Mouse (Mus musculus) CH12.LX (cell line): ENCODE results near the gene Arhgef26.

ENCODE experiments used
- CHD2 ChIP-seq: IDR thresholded peaks from 2 replicates; pipeline ENCODE4 v1.6.1; 2011; ENCODE audit warnings: low read length, improper control_type of control experiment
- CTCF ChIP-seq, 2 experiments: IDR thresholded peaks in 1 of 2; conservative IDR thresholded peaks in 1 of 2; 2 replicates each; pipeline ENCODE4 v1.5.1; 2011 to 2012; ENCODE audit warnings: low read depth in 2 of 2, low read length in 2 of 2, improper control_type of control experiment in 1 of 2, inconsistent platforms in 1 of 2, mild to moderate bottlenecking in 1 of 2, moderate library complexity in 1 of 2
- EP300 ChIP-seq: IDR thresholded peaks from 2 replicates; pipeline ENCODE4 v1.6.1; 2011; ENCODE audit warnings: low read length, improper control_type of control experiment
- MAZ ChIP-seq: IDR thresholded peaks from 2 replicates; pipeline ENCODE4 v1.6.1; 2012; ENCODE audit warnings: low read depth, mild to moderate bottlenecking, inconsistent platforms, low read length, improper control_type of control experiment, moderate library complexity
- MXI1 ChIP-seq: IDR thresholded peaks from 2 replicates; pipeline ENCODE4 v1.6.1; 2011; ENCODE audit warnings: mild to moderate bottlenecking, low read depth, low read length, improper control_type of control experiment
- NRF1 ChIP-seq: IDR thresholded peaks from 2 replicates; pipeline ENCODE4 v1.6.1; 2014; ENCODE audit warnings: low read depth, mild to moderate bottlenecking, inconsistent platforms, low read length, improper control_type of control experiment, moderate library complexity
- POLR2A ChIP-seq: IDR thresholded peaks from 2 replicates; pipeline ENCODE4 v1.6.1; 2011; ENCODE audit warnings: low read depth, mild to moderate bottlenecking, improper control_type of control experiment, low read length

GRCm38 (mm10) chr3:62399826-62400746 is 61.9 kb downstream of the Arhgef26 start:
- TF ChIP-seq EP300 (no peak), POLR2A (no peak), CHD2 (no peak), CTCF (conservative IDR thresholded peaks at IDR 0.05 in 1 of 2, IDR thresholded peaks at IDR 0.05 in 1 of 2; ENCODE audit: low read depth in 2 of 2, low read length in 2 of 2) (no peak), MXI1 (no peak), MAZ (no peak), NRF1 (no peak)
